Mouse (Mus musculus): Measurements from ENCODE around the gene Myh14.
"Not testable (repeated sequence)": the region's sequence is repeated elsewhere in the genome, so short reads cannot be mapped to it uniquely, and the experiment has no call there.

Myh14 gene

DNA sequence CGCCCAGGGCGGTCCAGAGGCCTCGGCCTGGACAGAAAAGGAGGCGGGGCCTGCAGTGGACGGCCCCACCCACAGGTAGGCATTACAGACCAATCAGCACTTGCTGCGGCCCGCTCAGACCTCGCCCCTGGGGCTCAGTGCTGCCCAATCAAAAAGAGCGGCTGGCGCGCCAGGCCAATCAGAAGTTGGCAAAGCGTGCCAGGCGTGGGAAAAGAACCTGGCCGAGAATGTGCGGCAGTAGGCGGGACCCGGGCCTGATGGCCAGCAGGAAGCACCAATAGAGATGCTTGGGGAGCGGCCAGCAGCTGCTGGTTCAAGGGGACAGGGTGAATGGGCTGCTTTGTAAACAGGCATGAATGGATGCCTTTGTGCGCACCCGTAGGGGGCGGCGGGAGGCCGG is at the start of gene Myh14:
Gene Myh14 (minus strand): TSS at position 41 of the 400 bp plus-strand sequence.
- peak; percentile 29 to 41 for DNase-seq

DNA sequence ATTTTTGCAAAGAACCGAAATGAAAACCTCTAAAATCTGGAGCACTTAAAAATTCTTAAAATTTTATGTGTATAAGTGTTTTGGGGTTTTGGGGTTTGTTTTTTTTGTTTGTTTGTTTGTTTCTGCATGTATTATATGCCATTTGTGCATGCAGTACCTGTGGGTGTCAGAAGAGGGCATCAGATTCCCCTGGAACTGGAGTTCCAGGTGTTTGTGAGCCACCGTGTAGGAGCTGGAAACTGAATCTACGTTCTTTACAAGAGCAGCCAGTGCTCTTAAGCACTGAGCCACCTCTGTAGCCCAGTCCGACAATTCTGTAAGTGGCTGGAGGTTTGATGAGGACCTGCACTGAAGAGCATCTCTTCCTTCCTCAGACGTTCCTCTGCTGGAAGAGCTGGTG is 39.2 kb upstream of the Myh14 start:
- no peak for DNase-seq

DNA sequence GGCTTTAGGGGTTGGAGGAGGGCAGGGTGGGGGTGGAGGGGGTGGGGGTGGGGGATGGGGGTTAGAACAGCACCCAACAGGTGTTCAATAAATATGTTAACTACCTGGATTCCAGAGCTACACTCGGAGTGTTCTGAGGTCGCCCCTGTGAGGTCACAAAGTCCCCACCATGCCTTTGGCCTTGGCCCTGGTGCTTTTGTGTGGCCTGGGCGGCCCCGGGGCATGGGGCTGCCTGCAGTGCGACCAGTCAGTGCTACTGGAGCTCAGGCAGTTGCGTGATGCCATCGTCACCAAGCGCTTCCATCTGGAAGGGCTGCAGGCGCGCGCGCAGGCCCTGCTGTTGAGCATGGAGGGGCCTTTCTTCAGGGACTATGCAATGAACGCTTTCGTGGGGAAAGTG is 37.9 kb upstream of the Myh14 start, which contains the start of gene Izumo2:
Gene Izumo2 (plus strand): TSS at position 169 of the 400 bp plus-strand sequence.
- DNase-seq, result no peak

DNA sequence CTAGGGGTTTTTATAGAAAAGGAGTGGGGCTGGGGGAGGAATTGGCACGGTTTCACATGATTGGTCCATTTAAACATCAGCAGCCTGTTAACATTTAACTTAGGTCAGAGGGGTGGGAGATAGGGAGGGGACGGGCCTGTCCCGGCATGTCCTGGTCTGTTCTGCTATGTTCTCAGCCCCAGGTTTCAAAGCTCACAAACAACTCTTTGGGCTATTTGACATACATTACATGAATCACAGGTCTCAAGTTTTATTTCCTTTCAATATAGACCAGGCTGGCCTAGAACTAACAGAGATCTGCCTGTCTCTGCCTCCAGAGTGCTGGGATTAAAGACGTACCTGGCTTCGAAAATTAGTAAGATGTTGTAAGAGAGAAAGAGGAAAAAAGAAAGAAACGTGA is 37.5 kb upstream of the Myh14 start:
- DNase-seq, result not testable (repeated sequence)

DNA sequence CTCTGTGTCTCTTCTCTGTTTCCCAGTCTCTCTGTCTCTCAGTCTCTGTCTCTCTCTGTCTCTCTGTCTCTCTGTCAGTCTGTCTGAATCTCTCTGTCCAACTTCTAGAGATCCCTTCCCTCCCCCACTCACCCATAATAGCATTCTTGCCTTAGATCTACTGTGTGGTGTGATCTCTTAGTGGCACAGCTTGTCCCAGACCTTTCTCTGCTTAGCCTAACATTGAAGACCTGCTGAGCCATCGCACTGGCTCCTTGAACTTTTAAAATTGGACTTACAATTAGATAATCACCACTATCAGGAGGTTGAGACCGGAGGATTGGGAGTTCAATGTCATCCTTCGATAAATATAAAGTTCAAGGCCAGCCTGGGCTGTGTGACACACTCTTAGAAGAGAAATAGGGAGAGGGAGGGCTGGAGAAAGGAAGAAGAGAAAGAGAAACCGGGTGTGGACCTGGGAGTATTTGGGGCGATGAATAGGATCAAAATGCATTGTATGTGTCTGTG is 36.6 kb upstream of the Myh14 start:
- no peak for DNase-seq

DNA sequence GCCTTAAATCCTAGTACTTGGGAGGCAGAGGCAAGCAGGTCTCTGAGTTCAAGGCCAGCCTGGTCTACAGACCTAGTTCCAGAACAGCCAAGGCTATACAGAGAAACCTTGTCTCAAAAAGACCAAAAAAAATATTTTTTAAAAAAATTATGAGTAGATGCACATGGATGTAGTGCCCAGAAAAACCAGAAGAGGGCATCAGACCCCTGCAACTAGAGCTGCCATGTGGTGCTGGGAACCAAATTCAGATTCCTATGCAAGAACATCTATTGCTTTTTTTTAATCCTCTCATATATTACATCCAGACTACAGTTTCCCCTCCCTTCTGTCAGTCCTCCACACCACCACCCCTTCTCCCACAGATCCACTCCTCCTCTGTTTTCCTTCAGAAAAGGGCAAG is 35.7 kb upstream of the Myh14 start:
- no peak for DNase-seq

DNA sequence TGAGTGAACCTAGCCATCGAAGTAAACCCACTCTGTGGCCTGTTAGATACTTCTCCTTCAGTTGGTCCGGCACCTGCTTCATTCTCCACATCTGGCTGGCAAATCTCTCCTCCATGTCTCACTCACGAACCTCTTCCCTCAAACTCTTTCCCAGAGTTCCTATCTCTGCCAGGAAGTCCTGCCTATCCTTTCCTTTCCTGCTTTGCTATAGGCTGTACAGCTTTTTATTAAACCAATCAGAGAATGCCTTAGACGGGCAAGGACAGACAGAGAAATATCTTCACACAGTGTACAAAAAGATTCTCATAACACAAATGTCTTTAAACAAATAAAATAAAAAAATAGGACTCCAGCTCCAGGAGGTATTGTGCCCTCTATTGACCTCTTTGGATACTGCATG is 34.4 kb upstream of the Myh14 start:
- no peak for DNase-seq

DNA sequence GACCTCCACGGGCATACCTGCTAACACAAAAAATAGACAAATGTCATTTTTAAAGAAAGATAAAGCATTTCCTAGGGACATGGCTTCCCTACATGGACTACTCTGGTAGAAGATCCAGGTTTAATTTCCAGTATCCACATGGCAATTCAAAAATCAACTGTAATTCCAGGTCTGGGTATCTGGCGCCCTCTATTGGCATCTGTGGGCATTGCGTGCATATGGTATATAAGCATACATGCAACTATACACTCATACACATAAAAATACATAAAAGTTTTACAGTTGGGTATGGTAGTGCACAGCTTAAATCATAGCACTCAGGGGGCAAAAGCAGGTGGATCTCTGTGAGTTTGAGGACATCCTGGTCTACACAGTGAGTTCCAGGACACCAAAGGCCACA is 33.7 kb upstream of the Myh14 start:
- peak in 1 of 2 experiments; percentile 10 for DNase-seq

DNA sequence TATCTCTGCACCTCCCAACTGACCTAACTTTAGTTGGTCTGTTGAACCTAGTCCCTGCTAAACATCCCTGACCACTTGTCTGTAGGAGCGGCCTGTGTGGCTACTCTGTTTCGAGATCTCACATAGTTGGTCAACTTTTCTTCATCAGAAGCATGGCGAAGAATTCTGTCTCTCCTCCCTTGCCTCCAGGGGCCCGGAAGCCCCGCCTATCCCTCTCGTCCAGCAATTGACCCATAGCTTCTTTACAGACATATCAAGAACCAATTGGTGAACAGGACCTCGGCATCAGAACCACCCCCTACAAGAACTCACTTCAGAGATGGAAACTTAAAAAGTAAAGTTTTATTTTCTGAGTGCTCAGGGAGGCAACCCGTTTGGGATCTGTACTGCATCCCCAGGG is 32.3 kb upstream of the Myh14 start:
- no peak for DNase-seq

DNA sequence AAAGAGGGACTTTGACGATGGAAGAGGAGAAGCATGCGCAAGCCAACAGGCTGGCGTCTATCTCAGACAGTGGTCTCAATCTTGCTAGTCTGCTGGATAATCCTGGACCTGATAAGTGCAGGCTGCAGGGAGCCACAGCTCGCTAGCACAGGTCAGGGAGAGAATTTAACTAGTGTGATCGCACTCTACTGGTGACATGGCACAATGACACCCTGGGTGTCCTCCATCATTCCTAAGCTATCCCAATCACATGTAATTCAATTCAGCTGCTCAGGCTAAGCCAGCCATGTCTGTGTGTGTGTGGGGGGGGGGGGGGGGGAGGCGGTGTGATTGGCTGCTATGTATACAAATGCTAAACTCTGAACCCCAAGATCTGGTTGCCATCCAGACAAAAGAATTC is 31.3 kb upstream of the Myh14 start:
- no peak for DNase-seq

DNA sequence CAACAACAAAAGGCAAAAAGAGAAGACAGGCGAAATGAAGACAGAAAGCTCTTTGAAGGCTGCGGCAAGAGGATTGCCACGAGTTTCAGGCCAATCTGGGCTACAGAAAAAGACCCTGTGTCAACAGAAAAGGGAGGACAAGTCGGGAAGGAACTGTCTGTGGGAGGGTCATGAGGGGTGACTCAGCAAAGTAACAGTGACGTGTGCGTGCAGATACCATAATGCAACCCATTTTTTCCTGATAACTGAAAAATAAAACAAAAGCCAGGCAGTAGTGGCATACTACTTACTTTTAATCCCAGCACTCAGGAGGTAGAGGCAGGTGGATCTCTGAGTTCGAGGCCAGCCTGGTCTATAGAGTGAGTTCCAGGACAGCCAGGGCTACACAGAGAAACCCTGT is 27.3 kb upstream of the Myh14 start:
- DNase-seq, result no peak

DNA sequence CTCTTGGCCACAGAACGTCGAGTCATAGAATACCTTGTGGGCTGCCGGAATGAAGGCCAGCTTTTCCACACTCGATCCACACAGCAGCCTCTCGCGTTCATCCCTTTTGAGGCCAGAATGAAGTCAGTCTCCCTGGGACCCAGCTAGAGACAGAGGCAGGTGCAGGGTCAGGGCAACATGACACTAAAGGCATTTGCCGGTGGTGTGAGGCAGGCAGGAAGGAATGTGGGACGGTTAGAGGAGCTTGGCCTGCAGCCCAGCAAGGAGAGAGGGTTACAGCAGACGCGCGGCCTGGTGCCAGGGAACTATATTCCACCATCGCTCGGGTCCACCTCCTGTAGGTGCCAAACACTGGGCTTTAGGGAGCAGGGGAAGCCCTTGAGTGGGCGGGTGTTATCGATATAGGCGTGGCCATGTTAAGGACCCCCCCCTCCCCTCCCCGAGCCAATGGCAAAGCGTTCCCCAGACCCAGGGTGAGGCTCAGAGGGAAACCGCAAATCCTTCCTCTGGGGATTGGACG is 26.6 kb upstream of the Myh14 start:
- DNase-seq, result no peak

DNA sequence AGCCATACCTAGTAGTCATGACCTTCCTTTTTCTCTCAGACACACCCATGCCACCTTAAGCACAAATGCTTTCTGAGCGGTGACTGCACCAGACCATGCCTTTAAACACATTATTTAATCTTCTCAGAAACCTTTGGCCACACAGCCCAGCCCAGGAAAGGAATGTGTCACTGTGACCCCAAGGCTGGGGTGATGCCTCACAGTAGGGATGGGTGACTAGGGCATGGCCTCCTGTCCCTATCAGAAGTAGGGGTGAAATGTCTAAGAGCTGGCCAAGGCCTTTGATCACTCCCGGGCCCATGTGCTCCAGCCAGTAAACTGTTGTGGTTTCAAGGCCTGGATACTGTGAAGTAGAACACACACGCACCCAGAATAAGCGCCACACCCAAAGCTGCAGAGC is 24.6 kb upstream of the Myh14 start:
- no peak for DNase-seq

DNA sequence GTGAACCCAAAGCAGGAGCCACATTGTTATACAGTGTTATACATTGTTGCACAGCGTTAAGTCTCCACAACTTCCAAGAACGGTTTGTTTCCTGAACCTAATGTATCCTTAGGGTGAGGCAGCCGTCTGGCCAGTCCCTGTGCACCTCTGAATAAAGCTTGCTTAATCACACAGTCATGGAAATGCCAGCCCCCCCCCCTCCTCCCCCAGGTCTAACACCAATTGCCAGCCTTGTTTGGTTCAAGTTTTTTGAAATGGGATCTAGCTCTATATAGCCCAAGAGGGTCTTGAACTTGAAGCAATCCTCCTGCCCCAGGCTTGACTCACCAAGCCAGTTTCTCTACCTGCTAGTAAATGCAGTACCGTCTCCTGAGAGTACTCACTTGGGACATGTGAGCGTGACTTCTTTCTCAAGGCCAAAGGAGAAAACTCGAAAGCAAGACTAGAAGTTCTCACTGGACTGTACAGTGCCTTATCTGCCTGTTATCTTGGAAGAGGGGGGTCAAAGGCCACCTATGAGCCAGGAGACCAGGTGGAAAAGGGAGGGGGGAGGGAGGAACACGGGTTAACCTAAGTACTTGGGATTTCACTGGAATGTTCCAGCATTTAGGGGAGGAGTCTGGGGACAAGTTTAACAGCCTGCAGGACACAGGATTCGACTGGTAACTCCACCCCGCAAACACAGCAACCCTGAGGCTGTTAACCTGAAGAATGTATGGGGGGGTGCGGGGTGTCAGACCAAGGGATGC is 23.0 kb upstream of the Myh14 start:
- no peak for DNase-seq

DNA sequence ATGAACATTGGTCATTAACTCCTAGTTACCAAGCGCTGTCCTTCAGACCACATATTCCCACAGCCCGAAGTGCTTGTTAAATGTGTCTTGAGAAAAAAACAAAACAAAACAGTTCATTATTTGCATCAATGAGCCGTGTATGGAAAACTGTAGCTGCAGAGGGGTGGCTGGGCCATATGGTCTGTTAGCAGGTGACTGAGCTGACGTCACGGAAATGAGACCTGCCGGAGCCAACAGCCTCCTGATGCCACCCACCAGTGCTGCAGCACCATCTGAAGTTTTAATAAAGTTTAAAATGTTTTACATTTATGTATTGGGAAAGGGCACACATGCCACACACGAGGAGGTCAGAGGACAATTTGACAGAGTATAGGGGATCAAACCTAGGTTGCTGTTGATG is 18.7 kb upstream of the Myh14 start:
- no peak for DNase-seq

DNA sequence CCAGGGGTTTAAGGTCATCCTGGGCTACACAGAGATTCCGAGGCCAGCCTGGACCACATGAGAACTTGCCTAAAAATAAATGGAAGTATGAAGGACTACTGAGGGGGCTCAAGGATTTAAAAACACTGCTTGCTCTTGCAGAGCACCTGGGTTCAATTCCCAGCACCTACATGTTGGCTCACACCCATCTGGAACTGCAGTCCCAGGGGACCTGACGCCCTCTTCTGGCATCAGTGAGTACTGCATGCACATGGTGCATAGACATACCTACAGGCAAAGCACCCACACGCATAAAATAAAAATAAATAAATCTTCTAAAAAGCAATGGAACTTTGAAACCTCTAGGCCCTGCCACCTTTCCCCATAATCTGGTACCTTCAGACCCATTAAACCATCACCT is 18.2 kb upstream of the Myh14 start:
- DNase-seq, result no peak

DNA sequence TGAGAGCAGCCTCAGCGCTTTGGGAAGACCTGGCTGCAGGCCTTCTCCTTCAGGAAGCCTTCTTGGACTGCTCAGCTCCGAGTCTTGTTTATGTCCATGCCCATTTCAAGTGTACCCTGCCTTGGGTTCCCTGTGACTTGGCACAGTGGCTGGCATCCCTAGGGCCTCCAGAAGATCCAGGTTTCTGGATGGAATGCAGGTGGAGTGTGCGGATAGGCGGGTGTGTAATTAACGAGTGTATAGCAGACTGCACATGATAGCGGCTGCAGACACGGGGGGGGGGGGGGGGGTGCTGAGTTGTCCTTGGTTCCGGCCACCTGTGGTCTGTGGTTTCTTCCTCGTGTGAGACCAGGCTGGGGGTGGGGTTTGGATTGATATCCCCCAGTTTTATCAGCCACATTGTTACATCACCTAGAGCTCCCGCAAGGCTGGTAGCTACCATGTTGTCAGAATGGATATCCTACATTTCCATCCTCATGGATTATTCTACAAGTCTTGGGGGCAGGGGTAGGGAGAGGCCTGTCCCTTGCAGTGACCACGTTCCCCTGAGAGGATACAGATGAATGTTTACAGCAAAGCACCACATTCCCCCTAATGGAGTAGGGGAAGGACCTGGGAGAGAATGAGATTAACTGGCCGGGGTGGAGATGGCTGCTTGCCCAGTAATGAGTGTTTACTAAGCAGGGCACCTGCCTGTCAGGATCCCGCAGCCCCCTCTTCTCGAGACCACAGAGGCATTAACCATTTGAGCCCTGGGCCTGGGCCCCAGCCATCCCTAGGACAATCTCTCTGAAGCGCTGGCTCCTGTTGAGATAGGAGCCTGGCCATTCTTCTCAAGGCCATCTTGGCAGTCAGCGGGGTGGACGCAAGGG is 15.1 kb upstream of the Myh14 start:
- no peak for DNase-seq

DNA sequence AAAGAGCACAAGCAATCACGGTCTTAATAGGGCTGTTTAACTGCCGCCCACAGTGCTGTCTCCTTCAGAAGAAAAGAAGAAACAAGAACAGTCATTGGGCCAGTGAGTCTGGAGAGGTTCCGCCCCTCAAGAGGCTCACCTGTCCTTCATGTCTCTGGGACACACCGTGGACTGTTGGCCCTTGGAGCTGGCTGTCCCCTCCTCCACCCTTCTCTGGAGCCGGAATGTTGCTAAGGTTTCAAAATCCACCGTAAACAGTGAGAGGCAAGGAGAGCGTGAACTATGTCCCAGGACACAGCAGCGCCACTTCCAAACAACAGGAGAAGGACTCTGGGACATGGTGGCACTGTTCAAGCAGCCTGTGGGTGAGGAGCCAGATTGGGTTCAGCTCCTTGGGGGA is 13.0 kb upstream of the Myh14 start:
- no peak for DNase-seq

DNA sequence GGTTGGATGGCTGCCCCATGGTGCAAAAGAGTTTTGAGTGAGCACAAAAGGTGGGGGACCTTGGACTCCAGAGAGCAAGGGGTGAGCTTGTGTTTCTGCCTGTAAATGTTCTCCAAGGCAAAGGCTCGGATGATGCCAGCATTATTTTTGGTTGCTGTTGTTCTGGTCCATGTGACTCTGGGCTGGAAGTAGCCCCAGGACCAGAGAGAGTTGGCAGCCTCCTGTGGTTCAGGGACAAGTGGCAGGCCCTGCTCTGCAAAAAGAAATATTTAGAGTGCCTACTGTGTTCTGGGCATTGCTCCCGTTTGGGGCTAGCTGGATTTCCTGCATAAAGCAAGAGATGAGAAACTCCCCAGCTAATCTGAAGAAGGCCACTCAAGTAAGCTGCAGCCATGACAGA is 6.0 kb upstream of the Myh14 start:
- DNase-seq, result no peak

DNA sequence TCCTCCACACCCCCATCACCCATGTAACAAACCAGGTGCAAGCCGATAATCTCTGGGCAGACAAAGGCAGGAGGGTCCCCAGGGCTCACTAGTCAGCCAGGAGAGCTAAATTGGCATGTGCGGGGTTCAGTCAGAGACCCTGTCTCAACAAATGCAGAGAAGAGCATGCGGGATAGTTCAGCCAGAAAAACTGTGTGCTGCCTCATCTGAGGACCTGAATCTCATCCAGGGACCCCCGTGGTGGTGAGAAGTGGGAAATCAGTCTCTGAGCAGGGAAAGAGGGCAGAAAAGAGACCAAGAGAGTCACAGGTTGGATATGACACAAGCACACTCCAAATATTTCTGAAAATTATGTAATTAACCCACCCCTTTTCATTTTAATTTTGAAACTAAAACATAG is 5.5 kb upstream of the Myh14 start:
- no peak for DNase-seq

DNA sequence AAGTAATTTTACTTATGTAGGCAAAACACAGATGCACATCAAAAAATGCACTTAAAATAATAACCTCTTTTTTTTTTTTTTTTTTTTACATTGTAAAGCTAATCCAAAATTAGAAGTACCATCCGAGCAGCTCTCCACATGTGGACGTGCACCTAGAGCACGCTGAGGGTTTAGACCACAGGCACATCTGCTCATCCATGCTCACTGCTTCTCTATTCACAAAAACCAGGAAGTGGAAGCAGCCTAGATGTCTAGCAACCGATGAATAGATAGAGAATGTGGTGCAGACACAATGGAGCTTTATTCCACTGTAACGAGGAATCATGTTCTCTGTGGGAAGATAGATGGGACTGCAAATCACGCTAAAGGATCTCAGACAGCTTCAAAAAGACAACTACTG is 4.5 kb upstream of the Myh14 start:
- no peak for DNase-seq

DNA sequence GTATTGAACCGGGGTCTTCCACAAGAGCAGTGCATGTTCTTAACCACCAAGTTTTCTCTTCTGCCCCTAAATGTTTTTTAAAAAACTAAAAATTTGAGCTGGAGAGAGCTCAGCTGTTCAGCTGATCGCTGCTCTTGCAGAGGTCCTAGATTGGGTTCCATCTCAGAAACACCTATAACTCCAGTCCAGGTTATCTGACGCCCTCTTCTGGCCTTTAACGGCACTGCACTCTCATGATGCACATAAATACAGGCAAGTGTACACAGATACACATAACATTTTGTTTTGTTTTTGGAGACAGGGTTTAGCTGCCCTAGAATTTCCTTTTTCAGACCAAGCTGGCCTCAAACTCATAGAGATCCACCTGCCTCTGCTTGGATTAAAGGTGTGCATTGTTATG is 3.9 kb upstream of the Myh14 start:
- DNase-seq, result no peak

DNA sequence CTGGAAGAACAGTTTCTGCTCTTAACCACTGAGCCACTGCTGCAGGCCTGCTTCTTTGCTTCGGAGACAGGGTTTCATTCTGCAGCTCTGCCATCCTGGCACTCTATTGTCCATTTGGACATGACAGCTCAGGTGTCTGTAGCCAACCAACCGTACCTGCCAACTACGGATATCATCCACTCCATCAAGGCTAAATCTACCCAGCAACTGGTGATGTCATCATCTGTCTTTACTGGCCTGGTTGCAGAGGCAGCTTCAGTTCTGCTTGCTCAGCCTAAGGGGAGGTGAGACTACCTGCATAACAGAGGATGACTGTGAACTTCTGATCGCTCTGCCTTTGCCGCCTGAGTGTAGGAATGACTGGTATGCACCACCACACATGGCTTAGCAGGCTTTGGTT is 1.6 kb upstream of the Myh14 start:
- no peak for DNase-seq

DNA sequence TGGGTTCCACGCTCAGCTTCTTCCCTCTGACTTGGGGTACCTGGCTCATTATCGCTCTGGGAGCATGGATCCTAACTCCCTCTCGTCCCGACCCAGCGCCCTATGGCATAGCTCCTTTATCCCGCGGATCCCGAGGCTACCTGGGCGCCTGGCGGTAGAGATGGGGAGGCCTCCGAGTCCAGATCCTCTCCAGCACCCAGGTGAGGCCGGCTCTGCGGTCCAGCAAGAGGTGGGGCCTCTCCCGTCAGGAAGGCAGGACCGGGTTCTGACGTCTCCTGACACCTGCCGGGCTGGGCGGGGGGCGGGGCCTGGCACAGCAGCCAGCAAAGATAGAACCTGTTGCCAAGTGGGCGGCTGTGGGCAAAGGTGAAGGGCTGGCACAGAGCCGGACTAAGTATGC is 1.5 kb downstream of the Myh14 start:
- no peak for DNase-seq
